ENCODE assay signal across 25 mouse cellular contexts in genomic region chr7:62823573-62823972, GRCm38 (mm10). TPM values are rescaled to one million over a fixed set of nuclear protein-coding genes. Genes with fewer than 3 reads are reported as not detected.
DNase-seq lines count a peak whose midpoint lies in the region; ATAC-seq lines count a peak whose summit lies in the region.
"Had no signal": no experiment of that assay in that cellular context is flagged by ENCODE, and none has a peak within 500 bp of the region (broad histone marks: within the 10 kb centered on the region; RNA-seq: fewer than 3 reads in every experiment).

A26c2 (minus strand) TSS chr7:62823673.

- no peak within 1 kb of the TSS for H3K9ac ChIP-seq in midbrain, embryonic 14.5 days (replicated peaks; ENCODE audit: low read length)
- H3K9ac ChIP-seq: embryonic facial prominence, embryonic 12.5 days; forebrain, embryonic 13.5 days; forebrain, embryonic 15.5 days; forebrain, postnatal 0 days had no signal

- 81% methylated on average over 7 of the region's 7 CpGs for WGBS in midbrain, embryonic 14.5 days

- ATAC-seq in midbrain, embryonic 14.5 days (ENCODE audit: low FRiP score, low TSS enrichment), result no peak
- ATAC-seq: activated CD4-positive, CD25-positive, alpha-beta regulatory T cell, adult 4 months; forebrain, embryonic 13.5 days; forebrain, embryonic 15.5 days; forebrain, postnatal 0 days; Patski had no signal

- DNase-seq in ES-CJ7 (ENCODE audit: low read depth, low spot score) (peak; percentile 25), R1 (ENCODE audit: low read depth, low spot score) (peak; percentile 33)
- peak; percentile 3 for DNase-seq in testis, postnatal 14 days (ENCODE audit: low spot score)
- DNase-seq in midbrain, embryonic 14.5 days, result no peak
- no peak for DNase-seq in kidney, postnatal 25 days
- DNase-seq: adrenal gland, adult 8-10 months; adrenal gland, postnatal 14 days; adrenal gland, postnatal 36 days; cerebellum, adult 11-12 months; cerebellum, adult 2 months; cerebellum, adult 9-10 months; cerebellum, postnatal 10 days; cerebellum, postnatal 25 days; forebrain, postnatal 0 days had no signal

- H3K27ac ChIP-seq in midbrain, embryonic 14.5 days (replicated peaks; ENCODE audit: low read depth, low read length), result no peak within 1 kb of the TSS
- H3K27ac ChIP-seq: embryonic facial prominence, embryonic 10.5 days; embryonic facial prominence, embryonic 12.5 days; forebrain, embryonic 13.5 days; forebrain, embryonic 15.5 days had no signal

- no peak within 1 kb of the TSS for H3K4me3 ChIP-seq in midbrain, embryonic 14.5 days (replicated peaks; ENCODE audit: low read depth, low read length)
- H3K4me3 ChIP-seq: embryonic facial prominence, embryonic 10.5 days; embryonic facial prominence, embryonic 12.5 days; forebrain, embryonic 13.5 days; forebrain, embryonic 15.5 days had no signal

- H3K4me2 ChIP-seq in midbrain, embryonic 14.5 days (ENCODE audit: low read length), result no peak within 1 kb of the TSS
- H3K4me2 ChIP-seq: embryonic facial prominence, embryonic 12.5 days; forebrain, embryonic 13.5 days; forebrain, embryonic 15.5 days had no signal

- H3K27me3 ChIP-seq in midbrain, embryonic 14.5 days (ENCODE audit: control insufficient read depth, insufficient read depth, low read length), result no peaks in the 10 kb centered on the region
- H3K27me3 ChIP-seq: embryonic facial prominence, embryonic 12.5 days; forebrain, embryonic 13.5 days; forebrain, embryonic 15.5 days; Patski had no signal

- no peaks in the 10 kb centered on the region for H3K4me1 ChIP-seq in midbrain, embryonic 14.5 days (ENCODE audit: control insufficient read depth, insufficient read depth, low read length)
- H3K4me1 ChIP-seq: embryonic facial prominence, embryonic 10.5 days; embryonic facial prominence, embryonic 12.5 days; forebrain, embryonic 13.5 days; forebrain, embryonic 15.5 days had no signal

- no peaks in the 10 kb centered on the region for H3K36me3 ChIP-seq in midbrain, embryonic 14.5 days (ENCODE audit: control insufficient read depth, insufficient read depth, low read length)
- H3K36me3 ChIP-seq: embryonic facial prominence, embryonic 10.5 days; embryonic facial prominence, embryonic 12.5 days; forebrain, embryonic 15.5 days; G1E had no signal

- peaks cover 3% of the 10 kb centered on the region; the same call in 1 of the 2 replicates for H3K9me3 ChIP-seq in midbrain, embryonic 14.5 days (ENCODE audit: control insufficient read depth, low read length)
- H3K9me3 ChIP-seq: embryonic facial prominence, embryonic 12.5 days; forebrain, embryonic 15.5 days had no signal

RNA-seq across cellular contexts. Expression of gene A26c2, which starts in this region (rescaled TPM):
- not detected in 2 replicates for polyA plus RNA-seq in midbrain, embryonic 14.5 days (2014; fragmentation: Nextera tagmentation; extraction: Ambion mirVana)
- polyA plus RNA-seq: activated CD4-positive, CD25-positive, alpha-beta regulatory T cell, adult 4 months; C2C12; cerebellum, adult 2 months; cortical plate, adult 2 months; embryonic facial prominence, embryonic 10.5 days; embryonic facial prominence, embryonic 12.5 days; embryonic facial prominence, embryonic 14.5 days; forebrain, embryonic 11.5 days; forebrain, embryonic 13.5 days; forebrain, embryonic 15.5 days; forebrain, postnatal 0 days; G1E; Patski had no signal

Comparison
In these comparisons a context has a peak if more than half of its experiments do, and no peak if none do; other contexts are left out.
1. DNase-seq: peak in ES-CJ7 (single experiment), R1 (single experiment) and testis, postnatal 14 days (single experiment); none in midbrain, embryonic 14.5 days (single experiment) and kidney, postnatal 25 days (0 of 2).